Mouse (Mus musculus) liver, postnatal 0 days (tissue): ENCODE measurements around the gene Cdk12. TPM values are rescaled to one million over a fixed set of nuclear protein-coding genes. Genes with fewer than 3 reads are reported as not detected.
"Not testable (repeated sequence)": the region's sequence is repeated elsewhere in the genome, so short reads cannot be mapped to it uniquely, and the experiment has no call there.

ENCODE experiments used
- ATAC-seq: fragments of 200-750 bp; cut with Nextera tagmentation; 2 replicates; pipeline ENCODE4 v1.8.0; 2017; ENCODE audit warnings: mild to moderate bottlenecking, moderate library complexity
- DNase-seq: peaks from one replicate; pipeline ENCODE4 v3.0.0-alpha.2; 2016
- H3K27ac ChIP-seq: fragments of 300-500 bp; sonication (generic); 2 replicates; pipeline ENCODE4 v1.5.1; 2014; ENCODE audit warnings: antibody characterized with exemption, moderate library complexity, mild to moderate bottlenecking, low read depth
- H3K27me3 ChIP-seq: fragments of 300-500 bp; sonication (generic); 2 replicates; pipeline ENCODE4 v1.6.1; 2014; ENCODE audit warnings: low read length, control low read depth, mixed read lengths; ENCODE audit not compliant: insufficient read depth
- H3K36me3 ChIP-seq: fragments of 300-500 bp; sonication (generic); replicated peaks from 2 replicates; pipeline ENCODE4 v1.6.1; 2014; ENCODE audit warnings: mild to moderate bottlenecking, control low read depth, low read length, moderate library complexity, mixed read lengths; ENCODE audit not compliant: insufficient read depth
- H3K4me1 ChIP-seq: fragments of 300-500 bp; sonication (generic); 2 replicates; pipeline ENCODE4 v1.6.1; 2014; ENCODE audit warnings: antibody characterized with exemption, mild to moderate bottlenecking, control low read depth; ENCODE audit not compliant: insufficient read depth
- H3K4me2 ChIP-seq: fragments of 300-500 bp; sonication (generic); 2 replicates; pipeline ENCODE4 v1.6.1; 2014; ENCODE audit warnings: low read depth, mild to moderate bottlenecking, low read length, moderate library complexity, mixed read lengths
- H3K4me3 ChIP-seq: fragments of 300-500 bp; sonication (generic); 2 replicates; pipeline ENCODE4 v1.5.1; 2014; ENCODE audit warnings: low read depth, low read length
- H3K9ac ChIP-seq: fragments of 300-500 bp; sonication (generic); replicated peaks from 2 replicates; pipeline ENCODE4 v1.6.1; 2014; ENCODE audit warnings: mild to moderate bottlenecking, moderate library complexity
- H3K9me3 ChIP-seq: fragments of 300-500 bp; sonication (generic); 2 replicates; pipeline ENCODE4 v1.6.1; 2016; ENCODE audit warnings: mild to moderate bottlenecking, control low read depth, low read length, mixed read lengths
- CTCF ChIP-seq: sonication (generic); IDR thresholded peaks from 2 replicates; pipeline ENCODE4 v1.5.1; 2016; ENCODE audit warnings: antibody characterized with exemption, low read depth
- EP300 ChIP-seq: IDR thresholded peaks from 2 replicates; pipeline ENCODE4 v1.6.1; 2016; ENCODE audit warnings: antibody characterized with exemption, low read depth, mild to moderate bottlenecking
- WGBS: fragments of 180-500 bp; shearing (Covaris S2); extraction: QIAGEN DNeasy Blood & Tissue Kit; methylation state at CpG from one replicate; pipeline ENCODE4 v1.1.7; 2014; ENCODE audit not compliant: insufficient replicate concordance; 5-methylcytosine and 5-hydroxymethylcytosine counted together
- polyA plus RNA-seq: library from polyadenylated mRNA; unstranded; fragments of >200 nt; fragmentation: Nextera tagmentation; extraction: Ambion mirVana; gene quantifications from 2 replicates; pipeline ENCODE4 v1.2.1, GENCODE M21; 2015

Gene Cdk12
- polyA plus RNA-seq: 3.2 and 3.9 TPM in 2 replicates

GRCm38 (mm10) chr11:98202641-98203350 lies at the start of gene Cdk12:
Gene Cdk12, plus strand, starts transcription at chr11:98203059.
- Histone ChIP-seq H3K36me3 (peaks cover 3% of the 10 kb centered on the region), H3K9ac (peak within 1 kb of the TSS; percentile 99), H3K4me2 (peak within 1 kb of the TSS; percentile 76), H3K4me1 (peaks cover 10% of the 10 kb centered on the region), H3K4me3 (peak within 1 kb of the TSS; percentile 91), H3K27ac (peak within 1 kb of the TSS; percentile 100), H3K27me3 (no peaks in the 10 kb centered on the region), H3K9me3 (no peaks in the 10 kb centered on the region)
- under 1% methylated on average over 51 of the region's 63 CpGs for WGBS
- ATAC-seq (peak; percentile 90), DNase-seq (peak; percentile 98)
- TF ChIP-seq EP300 (peak; percentile 97), CTCF (no peak)

DNA sequence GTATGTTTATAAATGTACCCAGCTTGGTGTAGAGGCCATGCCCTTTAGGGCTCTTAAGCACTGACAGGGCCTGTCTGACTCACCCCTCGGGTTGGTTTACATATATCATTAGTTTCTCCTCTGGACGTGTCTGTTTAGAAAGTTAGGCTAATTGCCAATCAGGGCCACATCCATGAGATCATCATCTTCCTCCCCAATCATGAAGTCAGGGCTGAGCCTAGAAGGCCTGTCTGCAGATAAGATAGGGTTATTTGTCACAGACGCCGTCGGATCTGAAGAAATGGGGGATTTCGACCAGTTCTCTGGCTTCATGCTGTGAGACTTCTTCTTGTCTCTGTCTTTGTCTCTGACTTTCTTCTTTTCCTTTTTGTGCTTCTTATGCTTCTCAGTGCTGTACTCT lies 47.8 kb upstream of the Cdk12 start:
- Histone ChIP-seq H3K36me3 (peaks cover 39% of the 10 kb centered on the region), H3K9me3 (no peaks in the 10 kb centered on the region), H3K4me3 (no peak overlapping the region), H3K9ac (no peak overlapping the region), H3K27me3 (no peaks in the 10 kb centered on the region), H3K27ac (no peak overlapping the region), H3K4me2 (no peak overlapping the region), H3K4me1 (no peaks in the 10 kb centered on the region)
- DNase-seq (no peak), ATAC-seq (no peak)
- TF ChIP-seq EP300: no peak
- TF ChIP-seq CTCF: no peak
- 73% methylated on average over 6 of the region's 6 CpGs for WGBS

- Histone ChIP-seq H3K36me3 (peaks cover 75% of the 10 kb centered on the region), H3K9me3 (no peaks in the 10 kb centered on the region), H3K4me3 (no peak overlapping the region), H3K4me1 (no peaks in the 10 kb centered on the region), H3K4me2 (no peak overlapping the region), H3K27me3 (no peaks in the 10 kb centered on the region), H3K9ac (no peak overlapping the region), H3K27ac (no peak overlapping the region)
- ATAC-seq (no peak), DNase-seq (no peak)
- TF ChIP-seq EP300: no peak
- TF ChIP-seq CTCF: no peak
- 64% methylated on average over 1 of the region's 1 CpGs for whole genome bisulfite sequencing
These were observed 34.5 kb upstream of the Cdk12 start for GRCm38 (mm10) chr11:98168400-98168799.

DNA sequence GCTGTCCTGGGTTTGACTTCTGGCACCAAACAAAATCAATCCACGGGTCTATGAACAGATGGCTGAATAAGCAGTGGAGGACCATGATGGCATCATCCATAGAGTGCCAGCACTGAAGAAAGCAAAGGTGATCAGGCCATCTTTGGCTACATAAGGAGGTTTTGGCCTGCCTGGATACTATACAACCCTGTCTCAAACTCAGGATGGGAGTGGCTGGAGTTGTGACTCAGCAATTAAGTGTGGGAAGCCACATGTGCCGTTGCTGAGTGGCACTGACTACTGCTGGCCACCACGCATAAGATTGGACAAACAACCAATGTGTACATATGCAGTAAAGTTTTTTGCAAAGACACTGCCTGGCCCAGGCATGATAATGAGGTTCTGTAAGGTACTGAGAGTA lies 20.7 kb upstream of the Cdk12 start:
- DNase-seq, H3K4me1 ChIP-seq, H3K4me3 ChIP-seq, H3K9me3 ChIP-seq, H3K4me2 ChIP-seq, H3K27ac ChIP-seq, H3K27me3 ChIP-seq, H3K9ac ChIP-seq: not testable (repeated sequence)
- peaks cover 62% of the 10 kb centered on the region for H3K36me3 ChIP-seq
- 63% methylated on average over 3 of the region's 3 CpGs for WGBS
- peak; percentile 80 for ATAC-seq

- TF ChIP-seq EP300 (no peak), CTCF (no peak)
These were observed 15.0 kb upstream of the Cdk12 start for GRCm38 (mm10) chr11:98187640-98188395.

GRCm38 (mm10) chr11:98190820-98191219 lies 12.0 kb upstream of the Cdk12 start:
- no peak for TF ChIP-seq EP300
- TF ChIP-seq CTCF: no peak
- ATAC-seq: no peak
- no peaks in the 10 kb centered on the region for H3K27me3 ChIP-seq
- H3K9me3 ChIP-seq: no peaks in the 10 kb centered on the region
- no peak overlapping the region for H3K4me3 ChIP-seq
- H3K36me3 ChIP-seq: peaks cover 30% of the 10 kb centered on the region
- no peak overlapping the region for H3K9ac ChIP-seq
- H3K4me2 ChIP-seq: no peak overlapping the region
- no peak for DNase-seq
- H3K4me1 ChIP-seq: peaks cover 16% of the 10 kb centered on the region
- 85% methylated on average over 5 of the region's 5 CpGs for WGBS
- H3K27ac ChIP-seq: no peak overlapping the region

More at GRCm38 (mm10) chr11:98187640-98188395, 15.0 kb upstream of the Cdk12 start:
- no peak overlapping the region for H3K4me3 ChIP-seq
- H3K9ac ChIP-seq: no peak overlapping the region
- H3K4me2 ChIP-seq: no peak overlapping the region
- DNase-seq: no peak
- no peak overlapping the region for H3K27ac ChIP-seq
- no peak for ATAC-seq
- H3K9me3 ChIP-seq: no peaks in the 10 kb centered on the region
- peaks cover 48% of the 10 kb centered on the region for H3K36me3 ChIP-seq
- peaks cover 12% of the 10 kb centered on the region for H3K4me1 ChIP-seq
- 87% methylated on average over 9 of the region's 9 CpGs for WGBS
- no peaks in the 10 kb centered on the region for H3K27me3 ChIP-seq
